Mouse (Mus musculus): ENCODE measurements around the gene Mtss1l.

GRCm38 (mm10) chr8:110761185-110761584 is 39.9 kb downstream of the Mtss1l start:
- TF ChIP-seq CTCF (IDR thresholded peaks at IDR 0.05; ENCODE audit: extremely low read depth, insufficient read depth, low read length) (no peak), POLR2A (IDR thresholded peaks at IDR 0.05; ENCODE audit: extremely low read depth, insufficient read depth, low read length) (no peak)
